Mouse (Mus musculus): ENCODE measurements around the gene Pgam1.

- TF ChIP-seq POLR2A (IDR thresholded peaks at IDR 0.05; ENCODE audit: low read depth, low read length) (no peak), CTCF (IDR thresholded peaks at IDR 0.05; ENCODE audit: borderline replicate concordance, insufficient read depth, low read length) (no peak)
Measured at GRCm38 (mm10) chr19:41935921-41936320, 24.2 kb downstream of the Pgam1 start.
